In genomic region chr1:75455948-75456347, GRCm38 (mm10) we compare ENCODE assay signal across 16 mouse cellular contexts. TPM values are rescaled to one million over a fixed set of nuclear protein-coding genes. Genes with fewer than 3 reads are reported as not detected.
DNase-seq lines count a peak whose midpoint lies in the region; ATAC-seq and TF ChIP-seq lines count a peak whose summit lies in the region.
"Had no signal": no experiment of that assay in that cellular context is flagged by ENCODE, and none has a peak within 500 bp of the region (broad histone marks: within the 10 kb centered on the region; RNA-seq: fewer than 3 reads in every experiment).

No protein-coding gene starts in this region.

- no peaks in the 10 kb centered on the region for H3K9me3 ChIP-seq in forebrain, embryonic 15.5 days
- H3K9me3 ChIP-seq in hindbrain, postnatal 0 days (ENCODE audit: low read length) = no peaks in the 10 kb centered on the region
- H3K9me3 ChIP-seq: intestine, embryonic 15.5 days had no signal

- no peak overlapping the region for H3K9ac ChIP-seq in forebrain, embryonic 15.5 days (replicated peaks)
- no peak overlapping the region for H3K9ac ChIP-seq in hindbrain, postnatal 0 days (replicated peaks; ENCODE audit: low read length)
- H3K9ac ChIP-seq: intestine, embryonic 15.5 days; lung, embryonic 14.5 days had no signal

- no peaks in the 10 kb centered on the region for H3K36me3 ChIP-seq in forebrain, embryonic 15.5 days
- no peaks in the 10 kb centered on the region for H3K36me3 ChIP-seq in hindbrain, postnatal 0 days (ENCODE audit: insufficient read depth, low read length)
- H3K36me3 ChIP-seq: intestine, embryonic 15.5 days had no signal

- H3K4me3 ChIP-seq in forebrain, embryonic 15.5 days = no peak overlapping the region
- no peak overlapping the region for H3K4me3 ChIP-seq in hindbrain, postnatal 0 days (ENCODE audit: low read length)
- H3K4me3 ChIP-seq: intestine, embryonic 15.5 days had no signal

- TF ChIP-seq CTCF in brain, embryonic 14.5 days (IDR thresholded peaks at IDR 0.05; ENCODE audit: borderline replicate concordance, extremely low read depth, insufficient read depth, insufficient read length) = no peak
- no peak for TF ChIP-seq CTCF in hindbrain, postnatal 0 days (IDR thresholded peaks at IDR 0.05; ENCODE audit: low read depth)

- no peak for TF ChIP-seq POLR2A in brain, embryonic 14.5 days (IDR thresholded peaks at IDR 0.05; ENCODE audit: borderline replicate concordance, extremely low read depth, insufficient read depth, insufficient read length, poor library complexity, severe bottlenecking)

- ATAC-seq in forebrain, embryonic 15.5 days (replicated peaks) = 0 out of 2 replicates have a peak, but pooled peaks have one; percentile 26
- ATAC-seq in hindbrain, postnatal 0 days = 0 out of 2 replicates have a peak, but pooled peaks have one; percentile 39
- ATAC-seq: intestine, embryonic 15.5 days had no signal

- DNase-seq in brain, embryonic 14.5 days (ENCODE audit: low read depth) = peak; percentile 78
- DNase-seq in hindbrain, postnatal 0 days (ENCODE audit: low spot score) = peak; percentile 35
- DNase-seq in neural tube, embryonic 10.5 days (ENCODE audit: extremely low spot score, low spot score) = peak; percentile 49
- DNase-seq in cerebellum, postnatal 25 days = no peak
- DNase-seq in liver = no peak
- no peak for DNase-seq in cerebellum, adult 9-11 months
- DNase-seq in adrenal gland, postnatal 14 days = no peak
- DNase-seq: adrenal gland, postnatal 25 days; right cerebral cortex, postnatal 4 days; thymus, adult 18-20 months had no signal

- no peak overlapping the region for H3K4me2 ChIP-seq in forebrain, embryonic 15.5 days (replicated peaks)
- no peak overlapping the region for H3K4me2 ChIP-seq in hindbrain, postnatal 0 days (ENCODE audit: low read depth, low read length)
- H3K4me2 ChIP-seq: intestine, embryonic 15.5 days; lung, embryonic 14.5 days had no signal

- no peak overlapping the region for H3K27ac ChIP-seq in forebrain, embryonic 15.5 days (replicated peaks)
- no peak overlapping the region for H3K27ac ChIP-seq in hindbrain, postnatal 0 days
- H3K27ac ChIP-seq: intestine, embryonic 15.5 days had no signal

- 7% methylated on average over 5 of the region's 5 CpGs for WGBS in forebrain, embryonic 15.5 days
- WGBS in hindbrain, postnatal 0 days = 13% methylated on average over 5 of the region's 5 CpGs

- H3K4me1 ChIP-seq in forebrain, embryonic 15.5 days = peaks cover 33% of the 10 kb centered on the region
- peaks cover 14% of the 10 kb centered on the region for H3K4me1 ChIP-seq in hindbrain, postnatal 0 days (ENCODE audit: insufficient read depth, low read length)

- H3K27me3 ChIP-seq in forebrain, embryonic 15.5 days = peaks cover 18% of the 10 kb centered on the region
- peaks cover 4% of the 10 kb centered on the region; the same call in 1 of the 2 replicates for H3K27me3 ChIP-seq in hindbrain, postnatal 0 days (ENCODE audit: insufficient read depth, low read length)

RNA-seq across cellular contexts. Expression of gene Asic4, which starts 5.7 kb away (rescaled TPM):
- polyA plus RNA-seq in brain, embryonic 14.5 days (2012; rRNA removed) = 23.3 and 41.3 TPM in 2 replicates
- polyA plus RNA-seq in forebrain, embryonic 15.5 days (2015; fragmentation: Nextera tagmentation; extraction: Ambion mirVana) = 2.8 and 4.1 TPM in 2 replicates
- total RNA-seq in hindbrain, postnatal 0 days (2014; rRNA removed) = 71.4 and 74.1 TPM in 2 replicates
- polyA plus RNA-seq in hindbrain, postnatal 0 days (2015; fragmentation: Nextera tagmentation; extraction: Ambion mirVana) = 17.0 and 21.0 TPM in 2 replicates
- total RNA-seq in adrenal gland, postnatal 14 days (2021) = 3.8 and 4.2 TPM in 2 replicates
- total RNA-seq: common myeloid progenitor, adult 5-6 weeks; ES-E14; granulocyte monocyte progenitor cell, adult 5-6 weeks had no signal

RNA-seq across cellular contexts. Expression of gene Gmppa, which starts 20.2 kb away (rescaled TPM):
- polyA plus RNA-seq in brain, embryonic 14.5 days (2012; rRNA removed) = 98.7 and 144 TPM in 2 replicates
- 62.3 and 77.8 TPM in 2 replicates for polyA plus RNA-seq in forebrain, embryonic 15.5 days (2015; fragmentation: Nextera tagmentation; extraction: Ambion mirVana)
- total RNA-seq in hindbrain, postnatal 0 days (2014; rRNA removed) = 88.0 and 96.8 TPM in 2 replicates
- 59.9 and 63.1 TPM in 2 replicates for polyA plus RNA-seq in hindbrain, postnatal 0 days (2015; fragmentation: Nextera tagmentation; extraction: Ambion mirVana)
- total RNA-seq in adrenal gland, postnatal 14 days (2021) = 58.8 and 74.2 TPM in 2 replicates

RNA-seq across cellular contexts. Expression of gene Chpf, which starts 23.2 kb away (rescaled TPM):
- polyA plus RNA-seq in brain, embryonic 14.5 days (2012; rRNA removed) = 71.7 and 78.3 TPM in 2 replicates
- 28.9 and 29.2 TPM in 2 replicates for polyA plus RNA-seq in forebrain, embryonic 15.5 days (2015; fragmentation: Nextera tagmentation; extraction: Ambion mirVana)
- total RNA-seq in hindbrain, postnatal 0 days (2014; rRNA removed) = 155 and 173 TPM in 2 replicates
- 55.3 and 55.8 TPM in 2 replicates for polyA plus RNA-seq in hindbrain, postnatal 0 days (2015; fragmentation: Nextera tagmentation; extraction: Ambion mirVana)
- total RNA-seq in adrenal gland, postnatal 14 days (2021) = 40.7 and 47.0 TPM in 2 replicates

RNA-seq across cellular contexts. Expression of gene Tmem198, which starts 23.4 kb away (rescaled TPM):
- polyA plus RNA-seq in brain, embryonic 14.5 days (2012; rRNA removed) = 46.9 and 57.2 TPM in 2 replicates
- 53.4 and 55.4 TPM in 2 replicates for polyA plus RNA-seq in forebrain, embryonic 15.5 days (2015; fragmentation: Nextera tagmentation; extraction: Ambion mirVana)
- 52.7 and 69.3 TPM in 2 replicates for total RNA-seq in hindbrain, postnatal 0 days (2014; rRNA removed)
- 33.9 and 36.4 TPM in 2 replicates for polyA plus RNA-seq in hindbrain, postnatal 0 days (2015; fragmentation: Nextera tagmentation; extraction: Ambion mirVana)
- total RNA-seq in adrenal gland, postnatal 14 days (2021) = 2.9 and 3.3 TPM in 2 replicates
- total RNA-seq: granulocyte monocyte progenitor cell, adult 5-6 weeks had no signal

RNA-seq across cellular contexts. Expression of gene Obsl1, which starts 50.3 kb away (rescaled TPM):
- 54.3 and 57.6 TPM in 2 replicates for polyA plus RNA-seq in brain, embryonic 14.5 days (2012; rRNA removed)
- 21.7 and 21.9 TPM in 2 replicates for polyA plus RNA-seq in forebrain, embryonic 15.5 days (2015; fragmentation: Nextera tagmentation; extraction: Ambion mirVana)
- 52.4 and 62.4 TPM in 2 replicates for total RNA-seq in hindbrain, postnatal 0 days (2014; rRNA removed)
- 22.7 and 23.9 TPM in 2 replicates for polyA plus RNA-seq in hindbrain, postnatal 0 days (2015; fragmentation: Nextera tagmentation; extraction: Ambion mirVana)
- 98.3 and 99.4 TPM in 2 replicates for total RNA-seq in adrenal gland, postnatal 14 days (2021)
- total RNA-seq: granulocyte monocyte progenitor cell, adult 5-6 weeks had no signal

Comparison
In these comparisons a context has a peak if more than half of its experiments do, and no peak if none do; other contexts are left out.
1. DNase-seq: peak in brain, embryonic 14.5 days (single experiment), hindbrain, postnatal 0 days (single experiment) and neural tube, embryonic 10.5 days (single experiment); none in cerebellum, postnatal 25 days (0 of 2), liver (single experiment), cerebellum, adult 9-11 months (single experiment) and adrenal gland, postnatal 14 days (single experiment).